Mouse (Mus musculus) kidney, postnatal 14 days (tissue): Measurements from ENCODE around the gene Olfr1097.

Source experiments
- DNase-seq: peaks from one replicate; pipeline ENCODE4 v3.0.0; 2022; ENCODE audit warnings: mixed read lengths

Olfr1097 gene

GRCm38 (mm10) chr2:86892116-86892515, at the start of gene Olfr1097:
Gene Olfr1097, minus strand, starts transcription at chr2:86892216.
- DNase-seq: no peak

DNA sequence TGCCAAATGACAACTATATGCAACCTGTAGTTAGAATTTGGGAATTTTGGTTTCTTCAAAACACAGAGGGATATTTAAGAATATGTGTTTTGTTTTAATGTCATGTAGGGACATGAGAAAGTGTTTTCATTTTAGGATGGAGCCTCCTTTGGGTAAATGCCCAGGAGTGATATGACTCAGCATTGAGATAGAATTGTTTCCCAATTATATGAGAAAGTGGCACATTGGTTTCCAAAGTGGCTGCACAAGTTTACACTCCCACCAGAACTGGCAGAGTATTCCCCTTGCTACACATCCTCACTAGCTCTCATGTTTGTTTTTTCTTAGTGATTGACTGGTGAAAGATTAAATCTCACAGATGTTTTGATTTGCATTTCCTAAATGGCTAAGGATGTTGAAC, 34.5 kb upstream of the Olfr1097 start:
- no peak for DNase-seq

- no peak for DNase-seq
Measured at GRCm38 (mm10) chr2:86924445-86924844, 32.4 kb upstream of the Olfr1097 start, which contains the start of gene Olfr1098. Gene Olfr1098, minus strand, starts transcription at chr2:86924545.

GRCm38 (mm10) chr2:86905647-86906046, 13.6 kb upstream of the Olfr1097 start:
- no peak for DNase-seq

DNA sequence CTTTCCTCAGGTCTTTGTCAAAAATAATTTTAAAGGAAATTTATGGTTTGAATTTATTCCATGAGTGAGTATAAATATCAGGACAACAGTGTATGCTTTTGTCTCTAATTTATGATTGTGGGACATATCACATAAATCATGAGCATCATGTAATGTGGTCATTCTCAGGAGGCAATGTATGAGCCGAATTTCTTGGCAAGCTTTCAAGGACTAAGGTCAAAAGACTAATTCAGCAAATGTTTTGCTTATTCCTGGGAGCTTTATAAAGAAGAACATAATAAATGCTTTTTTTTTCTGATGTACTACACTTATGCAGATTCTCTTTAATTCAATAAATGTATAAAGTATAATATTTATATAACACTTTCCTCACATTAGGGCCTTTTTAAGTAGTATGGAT, 17.3 kb downstream of the Olfr1097 start, which contains the start of gene Gm13723:
Gene Gm13723 (minus strand): TSS at position 101 of the 400 bp plus-strand sequence.
- DNase-seq: no peak

DNA sequence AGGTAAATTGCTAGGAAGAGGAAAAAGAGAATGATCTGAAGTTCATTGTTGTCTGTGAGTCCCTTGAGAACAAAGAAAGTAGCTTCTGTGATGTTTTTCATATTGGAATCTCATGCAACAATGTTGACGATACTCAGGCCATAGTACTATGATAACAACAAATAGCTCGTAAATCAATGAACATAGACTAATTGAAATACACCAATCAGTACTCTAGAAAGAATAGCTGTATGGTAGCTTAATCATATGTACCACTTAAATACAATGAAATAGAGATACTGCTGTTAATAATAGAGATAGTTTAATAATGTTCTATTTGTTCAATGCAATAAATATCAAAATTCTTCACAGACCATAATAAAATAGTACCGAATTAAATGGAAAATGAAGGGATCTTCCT, 40.4 kb downstream of the Olfr1097 start, which contains the start of gene Olfr1095:
Gene Olfr1095 (minus strand): TSS at position 101 of the 400 bp plus-strand sequence.
- DNase-seq: no peak
